Mouse (Mus musculus) granulocyte monocyte progenitor cell, adult 5-6 weeks (primary cell): ENCODE measurements around the gene Zic3. TPM values are rescaled to one million over a fixed set of nuclear protein-coding genes. Genes with fewer than 3 reads are reported as not detected.

Experiments used
- ATAC-seq: replicated peaks from 2 replicates; pipeline ENCODE4 v1.8.0; 2016; ENCODE audit warnings: mild to moderate bottlenecking, moderate TSS enrichment, inconsistent platforms; ENCODE audit not compliant: poor library complexity, severe bottlenecking
- total RNA-seq, 2 experiments: library from RNA; stranded (forward) in 1 of 2; stranded (reverse) in 1 of 2; fragments of 200-712, 200-1000 nt in 1 of 2; fragments of >200 nt in 1 of 2; fragmentation: Nextera tagmentation in 1 of 2; gene quantifications; 2 replicates each; pipeline ENCODE4 v1.2.3; 2014 to 2017

Zic3 gene
- total RNA-seq, 2 experiments from 2014 or later: not detected

DNA sequence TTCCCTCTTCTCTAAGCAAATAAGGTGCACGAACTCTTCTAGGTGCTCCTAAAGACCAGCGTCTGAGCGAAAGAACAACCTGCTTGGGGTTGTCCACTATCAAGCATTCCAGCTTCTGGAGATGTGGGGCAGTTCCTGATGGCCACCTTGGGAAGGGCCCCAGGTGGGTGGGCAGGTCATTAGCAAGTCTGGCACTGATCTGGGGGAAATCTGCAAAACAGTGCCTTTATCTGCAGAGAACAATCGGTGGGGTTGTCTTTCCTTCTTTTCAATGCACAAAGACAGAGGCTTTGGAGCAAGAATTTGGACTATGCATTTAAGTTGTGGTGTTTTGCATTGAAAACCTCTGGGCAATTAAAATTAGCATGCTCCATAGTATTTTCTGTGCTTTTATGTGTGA, 17.2 kb downstream of the Zic3 start:
- ATAC-seq: no peak

GRCm38 (mm10) chrX:58041865-58042264, 19.4 kb downstream of the Zic3 start:
- no peak for ATAC-seq

DNA sequence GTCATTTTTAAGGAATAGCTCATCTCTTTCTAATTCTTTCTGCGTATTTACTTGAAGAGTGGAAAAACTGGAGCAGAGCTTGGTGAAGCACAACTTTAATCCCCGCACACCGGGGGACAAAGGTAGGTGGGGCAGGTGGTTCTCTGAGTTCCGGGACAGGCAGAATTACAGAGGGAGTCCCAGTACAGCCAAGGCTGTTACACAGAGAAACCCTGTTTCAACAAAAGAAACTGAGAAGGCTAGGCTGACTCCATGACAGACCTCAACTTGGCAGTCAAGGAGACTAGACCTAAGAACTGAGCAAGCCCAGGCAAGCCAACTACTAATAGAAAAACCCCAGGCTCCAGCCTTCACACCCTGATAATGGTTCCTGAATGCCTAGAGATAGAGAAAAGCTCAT, 20.0 kb downstream of the Zic3 start:
- no peak for ATAC-seq
